Mouse (Mus musculus): ENCODE measurements at regions not wholly inside any gene's neighbourhood (a gene's known extent, or its start where the extent isn't known, plus 50 kb on each side); places are given as distances from the start of the nearest gene placed in this dataset.

DNA sequence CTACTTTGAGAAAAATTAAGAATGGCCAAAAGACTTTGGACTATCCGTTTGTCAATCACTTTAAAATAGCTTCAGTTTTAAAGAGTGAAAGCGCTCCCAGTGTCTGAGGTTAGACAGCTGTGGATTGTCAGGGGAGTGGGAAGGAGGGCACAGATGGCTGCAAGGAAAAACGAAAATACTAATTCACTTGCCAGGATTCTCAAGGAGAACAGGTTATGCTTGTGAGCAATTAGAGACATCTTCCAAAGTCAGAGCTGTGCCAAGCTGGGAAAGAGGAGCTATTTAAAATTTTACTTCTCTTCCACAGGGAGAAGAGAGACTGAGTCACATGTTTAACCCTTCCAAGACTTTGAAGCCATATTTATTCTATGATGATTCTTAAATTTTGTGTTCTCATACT, 979.5 kb upstream of the Gm7489 start:
- TF ChIP-seq CTCF (IDR thresholded peaks at IDR 0.05; ENCODE audit: borderline replicate concordance, control insufficient read depth, extremely low read depth, insufficient read depth, low read length, poor library complexity) (no peak), POLR2A (IDR thresholded peaks at IDR 0.05; ENCODE audit: control insufficient read depth, extremely low read depth, insufficient read depth, low read length, poor library complexity) (no peak)

Data from thymus, adult 2 months (tissue).